Mouse (Mus musculus): Measurements from ENCODE around the gene Zfp119b.
A peak's percentile ranks its signal among the peaks of the same experiment; 100 is the strongest.
"Not testable (repeated sequence)": the region's sequence is repeated elsewhere in the genome, so short reads cannot be mapped to it uniquely, and the experiment has no call there.

The Zfp119b gene

DNA sequence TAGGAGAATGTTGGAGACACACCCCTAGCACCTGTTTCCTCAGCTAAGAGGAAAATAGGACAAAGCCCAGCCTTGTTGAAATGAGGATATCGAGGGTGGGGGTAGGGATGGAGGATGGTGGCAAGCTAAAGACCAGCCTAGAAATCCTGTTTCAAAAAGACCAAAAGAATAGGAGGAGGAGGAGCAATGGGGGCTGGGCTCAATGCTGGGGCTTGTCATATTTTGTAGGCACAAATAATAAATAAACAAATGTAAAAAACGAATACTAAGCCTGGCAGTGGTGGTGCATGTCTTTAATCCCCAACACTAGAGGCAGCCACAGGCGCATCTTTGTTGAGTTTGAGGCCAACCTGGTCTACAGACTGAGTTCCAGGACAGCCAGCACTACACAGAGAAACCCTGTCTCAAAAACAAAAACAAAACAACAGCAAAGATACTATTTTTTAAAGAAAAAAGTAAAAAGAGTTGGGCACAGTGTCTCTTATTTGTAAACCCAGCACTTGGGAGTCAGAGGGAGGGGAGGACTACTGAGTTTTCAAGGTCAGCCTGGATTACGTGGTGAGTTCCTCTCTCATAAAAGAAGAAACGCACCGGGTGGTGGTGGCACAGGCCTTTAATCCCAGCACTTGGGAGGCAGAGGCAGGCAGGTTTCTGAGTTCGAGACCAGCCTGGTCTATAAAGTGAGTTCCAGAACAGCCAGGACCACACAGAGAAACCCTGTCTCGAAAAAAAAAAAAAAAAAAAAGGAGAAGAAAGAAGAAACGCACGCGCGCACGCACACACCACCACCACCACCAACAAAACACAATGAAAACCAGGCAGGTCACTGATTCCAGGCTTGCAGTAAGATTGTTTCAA is 8.7 kb upstream of the Zfp119b start:
- DNase-seq (ENCODE audit: low read depth, low spot score) = no peak

DNA sequence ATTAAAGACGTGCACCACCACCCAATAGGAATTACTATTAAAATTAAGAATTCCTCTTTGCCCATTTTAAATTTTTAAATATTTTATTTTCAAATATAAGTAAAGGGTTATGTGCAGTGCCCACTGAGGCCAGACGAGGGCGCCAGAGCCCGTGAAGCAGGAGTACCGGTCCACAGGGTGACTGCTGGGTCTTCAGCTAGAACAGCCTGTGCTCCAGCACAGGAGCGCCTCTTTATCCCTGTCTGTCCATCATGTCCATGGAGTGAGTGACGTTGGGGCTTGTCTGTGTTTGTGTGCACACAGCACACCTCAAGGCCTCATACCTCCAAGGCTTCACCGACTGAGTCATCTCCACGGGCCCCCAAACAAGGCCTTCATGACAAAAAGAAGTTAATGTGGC is 7.9 kb upstream of the Zfp119b start:
- peak; percentile 73 for DNase-seq (ENCODE audit: low read depth, low spot score)

DNA sequence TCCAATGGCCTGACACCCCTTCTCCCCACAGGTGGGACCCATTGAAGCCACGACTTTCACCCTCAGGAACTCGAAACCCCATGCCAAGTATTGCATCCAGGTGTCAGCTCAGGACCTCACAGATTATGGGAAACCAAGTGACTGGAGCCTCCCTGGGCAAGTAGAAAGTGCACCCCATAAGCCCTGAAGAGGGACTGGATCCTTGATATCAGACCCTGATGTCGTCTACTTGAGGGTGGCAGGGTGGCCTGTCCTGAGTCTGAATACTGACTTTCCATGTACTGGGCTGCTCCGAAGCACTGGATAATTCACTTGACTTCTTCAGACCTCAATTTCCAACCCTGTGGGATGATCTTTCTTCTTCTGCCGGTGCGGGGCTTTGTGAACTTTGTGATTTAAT is 7.3 kb upstream of the Zfp119b start:
- DNase-seq (ENCODE audit: low read depth, low spot score) = no peak

GRCm38 (mm10) chr17:55956129-55956528 is 6.8 kb upstream of the Zfp119b start:
- DNase-seq (ENCODE audit: low read depth, low spot score) = peak; percentile 97

- peak; percentile 64 for DNase-seq (ENCODE audit: low read depth, low spot score)
Observed at GRCm38 (mm10) chr17:55954229-55954628, 4.9 kb upstream of the Zfp119b start.

DNA sequence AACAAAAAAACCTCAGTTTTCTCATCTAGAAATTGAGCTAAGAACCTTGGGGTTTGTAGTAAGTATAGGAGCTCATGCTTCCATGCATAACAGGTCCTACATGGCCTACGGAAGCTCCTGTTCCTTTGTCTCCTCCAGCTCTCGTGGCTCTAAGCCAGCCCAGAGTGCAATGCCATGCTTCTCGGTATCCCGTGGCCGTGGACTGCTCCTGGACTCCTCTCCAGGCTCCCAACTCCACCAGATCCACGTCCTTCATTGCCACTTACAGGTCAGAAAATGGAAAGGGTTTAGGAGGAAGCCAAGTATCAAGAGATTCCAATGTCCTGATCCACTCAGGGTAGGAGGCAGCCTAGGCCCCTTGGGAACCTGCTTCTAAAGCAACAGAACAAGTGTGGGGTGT is 4.5 kb upstream of the Zfp119b start:
- DNase-seq (ENCODE audit: low read depth, low spot score) = no peak

- no peak for DNase-seq (ENCODE audit: low read depth, low spot score)
Observed at GRCm38 (mm10) chr17:55952447-55953027, 3.2 kb upstream of the Zfp119b start, which contains the start of gene Ebi3. TSS of gene Ebi3 (plus strand) at chr17:55952640.

GRCm38 (mm10) chr17:55952041-55952440 is 2.7 kb upstream of the Zfp119b start:
- peak; percentile 79 for DNase-seq (ENCODE audit: low read depth, low spot score)

DNA sequence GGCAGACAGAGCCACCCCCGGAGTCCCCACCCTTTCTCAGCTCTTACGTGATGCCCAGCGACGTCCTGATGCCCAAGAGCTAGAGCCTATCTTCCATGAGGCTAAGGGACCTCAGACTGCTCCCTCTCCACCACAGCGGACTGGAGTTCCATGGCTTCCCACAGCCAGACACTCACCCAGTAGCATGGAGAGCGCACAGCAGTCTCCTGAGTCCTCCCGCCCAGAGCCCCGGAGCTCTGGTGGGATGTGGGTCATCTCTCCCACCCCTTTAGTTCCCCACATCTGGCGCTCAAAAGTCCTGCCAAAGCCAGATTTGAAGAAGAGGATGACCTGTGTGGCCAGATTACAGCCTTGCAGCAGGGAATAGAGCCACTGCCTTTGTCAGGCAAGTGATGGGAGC is 1.3 kb upstream of the Zfp119b start:
- DNase-seq (ENCODE audit: low read depth, low spot score) = no peak

DNA sequence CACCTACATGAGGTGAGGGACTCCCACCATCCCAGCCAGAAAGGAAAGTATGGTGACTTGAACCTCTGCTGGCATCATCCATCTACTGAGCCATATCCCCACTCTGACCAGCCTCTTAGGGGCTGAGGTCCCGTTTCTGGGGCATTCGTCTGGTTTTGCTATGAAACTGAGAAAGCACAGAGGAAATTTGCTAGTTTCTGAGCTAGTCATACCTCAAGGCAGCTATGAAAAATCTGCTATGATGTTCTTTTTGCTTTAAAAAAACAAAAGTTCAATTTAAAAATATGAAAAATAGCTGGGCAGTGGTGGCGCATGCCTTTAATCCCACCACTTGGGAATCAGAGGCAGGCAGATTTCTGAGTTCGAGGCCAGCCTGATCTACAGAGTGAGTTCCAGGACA is 653 bp downstream of the Zfp119b start:
- DNase-seq (ENCODE audit: low read depth, low spot score) = no peak

DNA sequence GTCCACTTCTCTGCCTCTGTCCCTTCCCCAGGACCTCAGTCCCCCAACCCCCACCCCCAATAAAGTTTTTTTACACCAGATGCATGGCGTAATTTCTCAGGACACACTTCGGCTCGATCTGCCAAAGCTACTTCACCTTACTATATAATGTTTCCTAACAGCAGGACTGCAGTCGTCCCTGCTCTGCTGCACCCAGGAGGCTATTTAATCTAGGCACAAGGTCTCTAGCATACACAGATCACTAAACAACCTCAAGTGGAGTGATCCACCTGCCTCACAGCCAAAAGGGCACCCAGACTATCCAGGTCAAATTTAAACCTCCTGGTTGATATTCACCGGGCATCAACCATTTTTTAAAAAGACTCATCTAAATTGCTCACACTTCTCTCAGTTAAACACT is 3.6 kb downstream of the Zfp119b start:
- no peak for DNase-seq (ENCODE audit: low read depth, low spot score)

- DNase-seq (ENCODE audit: low read depth, low spot score) = peak; percentile 91
Observed at GRCm38 (mm10) chr17:55944866-55945682, 4.2 kb downstream of the Zfp119b start.

GRCm38 (mm10) chr17:55944387-55944865 is 4.9 kb downstream of the Zfp119b start:
- not testable (repeated sequence) for DNase-seq (ENCODE audit: low read depth, low spot score)

- DNase-seq (ENCODE audit: low read depth, low spot score) = no peak
Observed at GRCm38 (mm10) chr17:55933191-55933590, 16.1 kb downstream of the Zfp119b start.

GRCm38 (mm10) chr17:55932635-55933034 is 16.7 kb downstream of the Zfp119b start:
- no peak for DNase-seq (ENCODE audit: low read depth, low spot score)

GRCm38 (mm10) chr17:55931553-55932502 is 17.5 kb downstream of the Zfp119b start:
- peak; percentile 92 for DNase-seq (ENCODE audit: low read depth, low spot score)

- no peak for DNase-seq (ENCODE audit: low read depth, low spot score)
Observed at GRCm38 (mm10) chr17:55906669-55907068, 42.6 kb downstream of the Zfp119b start.

GRCm38 (mm10) chr17:55904131-55904530 is 45.2 kb downstream of the Zfp119b start:
- DNase-seq (ENCODE audit: low read depth, low spot score) = no peak

DNA sequence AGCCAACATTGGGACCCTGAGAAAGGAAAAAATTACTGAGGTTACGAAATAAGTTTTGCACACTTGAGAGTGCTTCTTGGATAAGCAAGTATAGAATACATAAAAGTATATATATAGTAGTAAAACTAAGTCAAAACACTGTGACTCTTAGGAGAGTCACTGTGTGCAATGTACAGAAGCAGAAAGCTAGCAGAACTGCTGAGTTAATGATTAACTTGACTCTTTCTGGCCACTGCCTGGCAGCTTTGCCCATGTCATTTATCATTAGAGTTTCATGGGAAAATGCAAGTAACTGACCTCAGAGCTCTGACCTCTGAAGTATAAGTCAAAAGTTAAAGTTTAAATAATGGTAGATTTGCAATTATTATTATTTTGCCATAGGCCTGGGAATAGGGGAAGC is 45.6 kb downstream of the Zfp119b start:
- no peak for DNase-seq (ENCODE audit: low read depth, low spot score)

DNA sequence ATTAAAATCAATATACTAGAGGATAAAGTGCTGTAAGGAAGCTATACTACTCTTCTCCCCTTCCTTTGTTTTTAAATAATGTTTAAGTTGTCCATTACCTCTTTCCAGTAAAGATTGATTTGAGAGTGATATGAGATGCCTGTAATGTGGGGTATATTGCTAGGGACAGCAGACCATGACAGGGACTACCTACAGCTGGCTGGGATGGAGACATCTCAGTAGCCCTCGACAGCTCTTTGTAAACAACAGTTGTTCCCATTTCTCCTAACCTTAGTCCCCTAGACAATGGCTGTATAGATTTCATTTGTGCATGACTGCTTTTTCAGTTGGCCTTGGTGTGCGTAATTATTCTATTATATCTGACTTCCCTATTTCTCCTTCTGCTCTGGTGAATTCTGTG is 46.2 kb downstream of the Zfp119b start:
- DNase-seq (ENCODE audit: low read depth, low spot score) = no peak

GRCm38 (mm10) chr17:55892406-55892955 is 56.8 kb downstream of the Zfp119b start:
- DNase-seq (ENCODE audit: low read depth, low spot score) = not testable (repeated sequence)

Measured in ES-CJ7 (cell line).